Mouse (Mus musculus): Measurements from ENCODE around the gene Atg4d.
A peak's percentile ranks its signal among the peaks of the same experiment; 100 is the strongest.
"Not testable (repeated sequence)": the region's sequence is repeated elsewhere in the genome, so short reads cannot be mapped to it uniquely, and the experiment has no call there.

Gene Atg4d

DNA sequence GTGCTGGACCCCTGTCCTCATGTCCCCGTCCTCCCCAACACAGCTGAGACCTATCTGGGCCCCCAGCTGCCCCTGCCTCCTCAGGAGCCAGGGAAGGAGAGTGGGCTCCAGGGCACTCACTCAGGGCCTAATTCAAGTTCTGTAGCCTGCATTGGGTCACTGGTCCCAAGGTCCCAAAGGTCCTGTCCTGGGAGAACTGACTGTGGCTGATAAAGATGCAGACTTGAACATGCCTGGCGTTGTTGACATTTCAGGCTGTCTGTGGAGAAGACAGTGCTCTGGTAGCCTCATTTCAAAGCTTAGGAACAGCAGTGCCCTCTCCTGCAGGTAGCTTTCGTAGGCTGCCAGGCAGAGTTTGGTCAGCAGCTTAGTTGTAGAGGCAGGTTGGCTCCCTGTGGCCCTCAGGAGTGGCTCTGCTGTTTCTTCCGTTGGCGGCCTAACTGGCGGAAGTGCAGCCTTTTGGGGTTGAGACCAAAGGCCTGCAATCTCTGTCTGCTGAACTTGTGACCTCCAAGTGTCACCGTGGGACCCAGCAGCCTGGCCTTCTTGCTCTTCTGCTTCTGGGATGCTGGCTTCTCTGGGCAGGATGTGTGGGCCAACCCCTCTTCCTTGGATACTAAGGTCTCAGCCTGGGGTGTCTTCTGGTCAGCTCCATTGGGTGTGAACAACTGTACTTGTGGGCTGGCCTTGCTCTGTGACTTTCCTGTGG lies 8.6 kb downstream of the Atg4d start:
- DNase-seq (ENCODE audit: extremely low spot score, low read depth, low spot score), result no peak

DNA sequence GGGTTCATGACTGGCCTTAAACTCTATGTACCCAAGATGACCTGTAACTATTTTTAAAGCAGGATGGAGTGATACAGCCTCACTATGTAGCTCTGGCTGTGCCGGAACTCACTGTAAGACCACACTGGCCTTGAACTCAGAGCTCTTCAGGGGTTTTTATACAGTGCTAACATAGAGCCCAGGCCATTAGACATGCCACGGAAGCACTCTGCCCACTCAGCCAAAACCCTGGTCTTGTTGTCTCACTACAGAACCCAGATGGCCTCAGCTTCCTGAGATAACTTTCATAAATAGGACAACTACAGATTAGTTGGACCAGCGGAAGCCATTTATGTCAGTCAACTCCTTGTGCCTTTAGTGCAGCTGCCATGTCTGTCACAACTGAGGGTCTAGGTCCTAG lies 9.2 kb downstream of the Atg4d start:
- no peak for DNase-seq (ENCODE audit: extremely low spot score, low read depth, low spot score)

DNA sequence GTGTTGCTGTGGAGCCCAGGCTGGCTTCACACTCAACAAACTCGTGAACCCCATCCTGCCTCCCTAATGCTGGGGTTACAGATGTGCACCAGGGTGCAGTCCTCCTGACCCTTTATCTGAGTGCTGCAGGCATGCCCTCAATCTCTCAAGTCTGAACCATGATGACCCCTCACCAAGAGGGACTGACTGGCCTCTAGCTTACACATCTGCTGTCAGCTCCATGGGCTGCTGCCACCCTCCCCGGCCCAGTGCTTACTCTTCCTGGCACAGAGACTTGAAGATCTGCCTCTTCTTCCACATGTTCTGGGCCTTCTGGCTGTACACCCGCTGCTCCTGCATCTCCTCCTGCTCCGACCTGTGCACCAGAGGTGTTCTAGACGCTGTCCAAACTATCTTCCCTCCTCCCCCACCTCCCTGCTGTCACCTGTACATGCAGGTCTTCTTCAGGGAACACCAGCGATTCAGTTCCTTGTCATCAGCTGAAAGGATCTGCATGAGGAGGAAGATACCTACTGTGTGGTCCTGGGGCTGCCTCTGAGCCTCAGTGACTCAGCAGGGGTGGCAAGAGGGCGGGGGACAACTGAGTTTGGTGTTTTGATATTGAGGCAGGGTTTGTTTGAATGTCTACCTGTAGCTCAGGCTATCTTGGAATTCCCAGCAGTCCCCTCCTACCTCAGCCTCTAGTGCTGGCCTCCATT lies 10.1 kb downstream of the Atg4d start:
- no peak for DNase-seq (ENCODE audit: extremely low spot score, low read depth, low spot score)

DNA sequence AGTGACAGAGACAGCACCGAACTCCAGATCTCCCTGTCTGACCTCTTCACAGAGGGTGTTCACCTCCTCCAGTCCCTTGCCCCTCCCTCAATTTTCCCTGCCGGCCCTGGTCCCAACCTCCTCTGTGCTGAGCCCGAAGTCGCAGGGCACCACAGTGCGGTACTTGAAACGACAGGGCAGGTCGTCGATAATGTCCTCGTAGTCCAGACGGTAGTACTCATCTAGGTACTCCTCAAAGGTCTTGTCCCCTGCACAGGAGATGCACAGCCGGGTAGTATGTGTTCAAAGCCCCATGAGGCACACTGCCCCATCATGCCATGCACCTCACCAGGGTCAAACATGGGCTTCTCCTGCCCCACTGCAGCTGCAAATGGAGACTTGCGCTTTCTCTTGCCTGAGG lies 10.6 kb downstream of the Atg4d start:
- no peak for DNase-seq (ENCODE audit: extremely low spot score, low read depth, low spot score)

DNA sequence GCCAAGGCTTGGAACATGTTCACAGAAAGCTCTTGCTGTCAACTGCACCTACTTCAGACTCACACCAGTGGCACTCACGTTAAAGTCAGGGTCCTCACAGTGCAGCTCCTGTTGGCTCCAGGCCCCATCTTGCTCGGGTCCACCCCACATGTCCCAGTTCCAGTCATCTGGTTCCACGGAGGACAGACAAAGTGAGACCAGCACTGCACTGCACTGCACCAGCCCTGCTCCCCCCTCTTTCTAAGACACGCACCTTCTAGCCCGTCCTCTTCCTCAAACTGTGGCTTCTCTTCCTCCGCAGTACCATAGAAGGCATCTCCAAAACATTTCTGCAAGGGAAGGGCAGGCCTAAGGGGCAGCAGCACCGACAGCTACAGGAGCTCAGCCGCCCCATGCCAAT lies 11.2 kb downstream of the Atg4d start:
- no peak for DNase-seq (ENCODE audit: extremely low spot score, low read depth, low spot score)

DNA sequence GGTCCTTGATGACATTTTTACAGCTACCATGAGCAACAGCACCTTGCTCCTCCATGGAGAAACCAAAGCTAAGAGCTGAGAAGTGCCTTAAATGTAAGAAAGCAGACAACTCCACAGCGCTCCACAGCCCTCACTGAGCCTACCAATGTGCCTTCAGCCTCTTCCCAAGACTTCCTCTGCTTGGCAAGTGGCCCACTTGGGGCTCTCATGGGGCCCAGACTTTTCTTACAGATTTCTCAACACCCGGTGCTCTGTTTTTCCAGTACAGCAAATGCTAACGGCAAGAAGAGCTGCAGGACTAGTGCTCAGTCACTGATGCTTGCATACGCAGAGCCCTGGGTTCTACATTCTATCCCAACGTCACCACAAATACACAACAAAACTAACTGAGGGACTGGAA lies 12.7 kb downstream of the Atg4d start:
- no peak for DNase-seq (ENCODE audit: extremely low spot score, low read depth, low spot score)

DNA sequence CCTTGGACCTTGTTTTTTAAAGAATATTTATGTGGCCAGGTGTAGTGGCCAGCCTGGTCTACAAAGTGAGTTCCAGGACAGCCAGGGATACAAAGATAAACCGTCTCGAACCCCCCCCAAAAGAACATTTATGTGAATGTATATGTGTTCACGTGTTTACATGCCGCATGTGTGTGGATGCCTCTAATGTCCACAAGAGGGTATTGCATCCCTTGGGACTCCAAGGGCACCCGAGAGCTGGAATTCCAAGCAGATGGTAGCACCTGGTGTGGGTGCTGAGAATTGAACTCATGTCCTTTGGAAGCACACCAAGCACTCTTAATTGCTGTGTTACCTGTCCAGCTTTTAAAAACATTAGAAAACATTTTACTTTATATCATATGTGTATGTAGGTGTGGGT lies 18.5 kb downstream of the Atg4d start:
- no peak for DNase-seq (ENCODE audit: extremely low spot score, low read depth, low spot score)

DNA sequence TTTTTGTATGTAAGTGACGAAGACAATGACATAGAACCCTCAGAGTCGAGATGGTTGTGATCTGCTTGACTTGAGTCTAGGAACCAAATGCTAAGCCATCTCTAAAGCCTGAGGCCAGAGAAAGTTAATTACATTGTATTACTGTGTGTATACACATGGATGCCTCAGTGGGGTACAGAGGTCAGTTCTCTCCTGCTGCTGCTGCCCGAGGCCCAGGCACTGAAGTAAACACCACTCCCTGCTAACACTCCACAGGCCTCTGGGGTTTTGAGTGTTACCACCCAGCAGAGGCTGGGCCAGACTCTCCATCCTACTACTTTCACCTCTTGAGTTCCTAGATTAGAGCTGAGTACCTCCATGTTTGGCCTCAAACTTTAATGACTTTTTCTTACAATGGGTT lies 18.9 kb downstream of the Atg4d start:
- no peak for DNase-seq (ENCODE audit: extremely low spot score, low read depth, low spot score)

DNA sequence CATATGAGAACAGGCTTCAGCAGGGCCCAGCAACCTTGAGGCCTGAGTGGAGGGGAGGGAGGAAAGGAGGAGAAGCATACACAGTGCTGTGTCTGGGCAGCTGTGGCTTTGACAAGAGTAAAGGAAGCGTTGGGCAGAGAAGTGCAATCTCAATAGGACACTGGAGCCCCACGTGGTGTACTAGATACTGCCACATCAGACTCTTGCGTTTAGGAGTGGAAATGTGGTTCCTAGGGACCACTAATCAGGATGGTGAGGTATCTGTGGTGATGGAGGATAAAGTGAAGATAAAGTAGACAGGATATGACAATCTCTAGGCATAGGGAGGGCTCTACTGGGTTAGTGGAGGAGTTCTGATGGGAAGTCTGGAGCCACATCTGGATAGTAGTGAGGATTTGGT lies 21.7 kb downstream of the Atg4d start:
- no peak for DNase-seq (ENCODE audit: extremely low spot score, low read depth, low spot score)

DNA sequence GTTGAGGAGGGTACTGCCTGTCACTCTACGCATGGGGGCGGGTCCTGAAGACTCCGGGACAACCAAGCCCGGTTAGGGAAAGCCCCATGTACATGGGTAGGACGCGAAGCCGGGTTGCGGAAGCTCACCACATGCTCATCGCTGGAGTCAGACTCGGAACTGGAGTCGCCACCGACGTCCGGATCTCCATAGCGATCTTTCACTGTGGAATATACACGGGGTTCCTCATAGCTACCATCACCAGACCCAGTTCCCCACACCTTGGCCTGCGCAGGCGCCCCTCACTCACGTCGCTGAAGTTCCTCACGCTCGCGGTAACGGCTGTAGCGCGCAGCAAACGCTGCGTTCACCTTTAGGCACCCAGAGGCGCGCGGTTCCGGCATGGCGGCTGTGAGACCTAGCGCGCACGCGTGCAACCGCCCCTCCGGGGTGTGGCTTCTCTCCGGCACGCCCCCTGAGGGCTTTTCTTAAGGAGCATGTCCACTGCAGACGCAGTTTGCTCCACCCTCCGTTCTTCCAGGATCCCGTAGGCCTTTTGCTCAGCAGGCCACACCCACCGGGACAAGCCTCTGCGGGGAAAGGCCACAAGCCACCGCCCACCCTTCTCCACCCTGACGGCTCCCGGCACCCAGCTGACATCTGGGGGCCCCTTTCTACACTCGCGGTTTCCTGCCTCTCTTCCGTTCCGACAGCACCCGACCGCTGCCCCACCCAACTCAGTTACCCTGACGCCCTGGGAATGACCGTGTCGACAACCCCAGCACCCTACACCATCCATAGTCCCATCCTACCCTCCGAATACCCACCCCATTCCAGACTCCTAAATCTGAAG lies 22.7 kb downstream of the Atg4d start, which contains the start of gene Kri1:
Gene Kri1, minus strand, starts transcription at position 399 of the 832 bp plus-strand sequence.
- peak; percentile 86 for DNase-seq (ENCODE audit: extremely low spot score, low read depth, low spot score)

DNA sequence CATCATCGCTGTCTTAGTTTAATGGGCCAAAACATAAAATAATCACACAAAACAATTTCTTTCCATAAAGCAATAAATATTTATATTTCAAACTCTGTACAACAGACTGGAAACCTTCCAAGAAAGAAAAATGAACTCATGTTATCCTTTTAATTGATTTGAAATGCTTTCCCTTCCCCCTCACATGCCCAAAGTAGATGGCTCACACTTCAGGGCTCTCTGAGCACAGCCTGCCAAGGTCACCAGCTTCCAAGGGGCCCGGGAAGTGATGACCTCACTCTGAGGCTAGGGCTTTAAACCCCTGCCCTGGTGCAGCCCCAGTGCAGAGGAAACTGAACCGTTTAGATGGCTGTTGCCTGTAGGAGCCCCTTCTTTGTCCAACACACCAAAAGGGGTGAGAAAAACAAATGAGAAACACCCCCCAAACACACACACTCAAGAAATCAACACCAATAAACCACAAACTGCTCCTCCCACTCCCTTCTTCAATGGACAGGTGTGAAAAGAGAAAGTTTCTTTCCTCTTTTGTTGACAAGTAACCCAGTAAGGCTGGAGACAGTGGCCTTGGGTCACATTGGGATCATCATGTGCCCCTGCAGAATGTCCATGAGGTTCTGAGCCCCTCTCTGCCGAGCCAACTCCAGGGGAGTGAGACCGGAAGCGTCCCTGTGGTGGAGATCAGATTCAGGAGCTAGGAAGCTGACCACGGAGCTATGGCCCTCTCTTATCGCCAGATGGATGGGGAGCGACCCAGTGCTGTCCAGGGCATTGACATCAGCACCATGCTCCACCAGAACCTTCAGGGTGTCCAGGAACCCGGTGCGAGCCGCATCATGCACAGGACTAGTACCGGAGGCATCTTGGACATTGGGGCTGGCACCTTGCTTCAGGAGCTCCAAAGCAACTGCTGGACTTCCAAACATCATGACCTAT lies 23.6 kb downstream of the Atg4d start:
- no peak for DNase-seq (ENCODE audit: extremely low spot score, low read depth, low spot score)

DNA sequence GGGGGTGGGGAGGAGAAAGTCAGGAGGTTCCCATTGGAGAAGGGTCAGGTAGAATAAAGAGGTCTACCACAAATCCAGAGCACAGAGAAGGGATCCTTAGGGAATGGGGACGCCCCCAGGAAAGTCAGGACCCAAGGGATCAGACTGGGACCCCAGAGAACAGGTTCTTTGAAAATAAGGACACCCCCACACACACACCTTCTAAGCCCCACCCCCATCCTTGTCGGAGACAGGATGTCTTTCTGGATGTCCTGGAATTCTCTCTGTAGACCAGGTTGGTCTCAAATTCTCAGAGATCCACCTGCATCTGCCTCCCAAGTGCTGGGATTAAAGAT lies 24.2 kb downstream of the Atg4d start:
- DNase-seq (ENCODE audit: extremely low spot score, low read depth, low spot score), result no peak

DNA sequence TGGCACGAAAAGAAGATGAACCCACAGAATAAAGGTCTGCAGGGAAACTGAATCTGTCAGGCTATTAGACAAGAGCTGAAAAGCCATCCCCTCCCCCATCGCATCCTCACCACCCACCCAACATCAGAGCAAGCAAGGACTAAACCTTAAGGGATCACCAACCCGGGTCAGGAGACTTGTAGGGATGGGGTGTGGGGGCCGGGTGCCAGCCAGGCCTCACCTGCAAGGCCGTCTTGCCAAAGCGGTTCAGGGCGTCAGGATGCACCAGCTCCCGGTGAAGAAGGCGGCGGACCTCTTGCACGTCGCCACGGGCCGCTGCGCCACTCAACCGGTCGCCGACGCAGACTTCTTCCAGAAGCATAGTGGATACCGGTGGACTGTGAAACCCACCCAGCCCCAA lies 25.5 kb downstream of the Atg4d start:
- no peak for DNase-seq (ENCODE audit: extremely low spot score, low read depth, low spot score)

DNA sequence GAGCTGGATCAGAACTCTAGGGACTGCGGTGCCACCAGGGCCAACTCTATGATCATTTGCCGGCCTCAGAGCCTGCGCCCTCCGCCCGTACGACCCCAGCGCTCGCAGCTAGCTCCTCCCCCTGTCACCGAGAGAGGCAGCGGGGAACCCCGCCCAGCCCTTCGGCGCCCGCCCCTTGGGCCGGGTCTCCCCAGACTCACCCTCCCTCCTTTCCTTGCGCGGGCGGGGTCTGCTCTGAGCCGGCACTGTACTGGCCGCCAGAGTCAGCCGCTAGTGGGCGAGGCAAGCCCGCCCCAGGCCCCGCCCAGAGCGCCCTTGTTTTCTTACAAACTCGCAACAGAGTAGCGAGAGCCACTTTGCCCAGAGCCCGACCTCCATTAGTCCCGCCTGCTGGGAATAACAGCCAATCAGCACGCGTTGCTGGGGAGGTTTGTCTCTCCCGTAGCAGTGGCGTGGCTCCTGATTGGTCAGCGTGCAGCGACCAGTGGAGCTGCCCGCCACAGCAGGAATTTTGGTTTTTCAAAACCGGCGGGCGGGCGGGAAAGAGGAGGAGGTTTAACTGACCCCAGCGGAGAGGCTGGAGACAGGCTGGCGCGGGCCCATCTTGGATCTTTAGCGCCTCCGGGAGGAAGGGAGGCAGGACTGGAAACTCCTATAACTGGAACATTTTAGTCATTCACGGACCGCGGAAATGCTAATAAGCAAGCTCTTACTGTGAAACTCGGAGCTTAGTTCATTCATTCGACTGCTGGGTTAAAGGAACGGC lies 26.1 kb downstream of the Atg4d start, which contains the start of gene Cdkn2d:
Gene Cdkn2d, minus strand, starts transcription at position 386 of the 766 bp plus-strand sequence.
- peak; percentile 100 for DNase-seq (ENCODE audit: extremely low spot score, low read depth, low spot score)

DNA sequence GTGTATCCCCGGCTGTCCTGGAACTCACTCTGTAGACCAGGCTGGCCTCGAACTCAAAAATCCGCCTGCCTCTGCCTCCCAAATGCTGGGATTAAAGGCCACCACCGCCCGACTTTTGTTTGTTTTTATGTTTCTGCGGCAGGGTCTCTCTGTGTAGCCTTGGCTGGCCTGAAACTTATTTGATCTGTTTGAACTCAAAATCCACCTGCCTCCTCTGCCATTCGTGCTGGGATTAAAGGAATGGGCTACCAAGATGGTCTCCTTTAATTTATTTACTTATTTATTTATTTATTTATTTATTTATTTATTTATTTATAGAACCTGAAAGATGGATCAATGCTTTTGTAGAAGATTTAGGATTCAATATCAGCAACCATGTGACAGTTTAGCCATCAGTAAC lies 26.8 kb downstream of the Atg4d start:
- not testable (repeated sequence) for DNase-seq (ENCODE audit: extremely low spot score, low read depth, low spot score)

DNA sequence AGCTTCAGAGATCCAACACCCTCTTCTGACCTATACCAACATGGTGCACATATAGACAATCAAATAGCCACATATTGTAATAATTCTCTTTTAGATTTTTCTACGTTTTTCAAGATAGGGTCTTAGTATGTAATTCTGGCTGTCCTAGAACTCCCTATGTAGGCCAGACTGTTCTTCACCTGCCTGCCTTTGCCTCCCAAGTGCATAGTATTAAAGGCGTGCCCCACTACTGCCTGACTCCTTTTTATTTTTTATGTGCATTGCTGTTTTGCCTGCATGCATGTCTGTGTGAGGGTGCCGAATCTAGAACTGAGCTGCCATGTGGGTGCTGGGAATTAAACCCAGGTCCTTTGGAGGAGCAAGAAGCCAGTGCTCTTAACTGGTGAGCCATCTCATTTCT lies 27.2 kb downstream of the Atg4d start:
- DNase-seq (ENCODE audit: extremely low spot score, low read depth, low spot score), result no peak

DNA sequence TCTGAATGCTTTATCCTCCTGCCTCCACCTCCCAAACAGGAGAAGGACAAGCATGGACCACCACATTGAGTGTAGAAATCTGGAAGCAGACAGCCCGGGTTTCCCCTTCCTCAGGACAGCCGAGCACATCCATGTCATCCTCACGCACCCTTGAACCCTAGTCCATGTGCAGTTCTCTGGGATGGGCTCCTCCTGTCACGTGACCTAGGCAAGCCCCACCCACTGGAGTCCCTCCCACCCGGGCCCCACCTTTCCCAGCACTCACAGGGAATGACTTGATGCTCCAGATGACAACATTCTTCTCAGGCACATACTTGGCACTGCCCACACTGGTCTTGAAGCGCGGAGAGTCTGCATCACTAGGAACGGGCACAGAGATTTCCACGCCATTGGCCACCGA lies 33.9 kb downstream of the Atg4d start:
- no peak for DNase-seq (ENCODE audit: extremely low spot score, low read depth, low spot score)

DNA sequence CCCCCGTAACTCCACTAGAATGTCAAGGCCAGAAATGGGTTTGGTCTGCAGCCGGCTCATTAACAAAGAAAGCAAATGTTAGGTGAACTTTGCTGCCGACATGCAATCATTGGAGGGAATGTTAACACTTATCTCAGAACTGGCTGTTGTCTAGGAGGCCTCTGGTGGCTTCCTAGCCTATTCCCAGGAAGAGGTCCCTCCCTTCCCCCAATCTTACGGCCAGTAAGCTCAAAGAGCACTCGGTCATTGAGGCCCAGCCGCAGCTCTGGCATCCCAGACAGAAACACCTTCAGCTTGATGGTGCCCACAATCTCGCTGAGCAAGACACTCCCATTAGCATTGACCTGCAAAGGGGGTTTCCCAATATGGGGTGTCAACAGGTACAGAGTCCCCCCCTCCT lies 40.0 kb downstream of the Atg4d start:
- no peak for DNase-seq (ENCODE audit: extremely low spot score, low read depth, low spot score)

DNA sequence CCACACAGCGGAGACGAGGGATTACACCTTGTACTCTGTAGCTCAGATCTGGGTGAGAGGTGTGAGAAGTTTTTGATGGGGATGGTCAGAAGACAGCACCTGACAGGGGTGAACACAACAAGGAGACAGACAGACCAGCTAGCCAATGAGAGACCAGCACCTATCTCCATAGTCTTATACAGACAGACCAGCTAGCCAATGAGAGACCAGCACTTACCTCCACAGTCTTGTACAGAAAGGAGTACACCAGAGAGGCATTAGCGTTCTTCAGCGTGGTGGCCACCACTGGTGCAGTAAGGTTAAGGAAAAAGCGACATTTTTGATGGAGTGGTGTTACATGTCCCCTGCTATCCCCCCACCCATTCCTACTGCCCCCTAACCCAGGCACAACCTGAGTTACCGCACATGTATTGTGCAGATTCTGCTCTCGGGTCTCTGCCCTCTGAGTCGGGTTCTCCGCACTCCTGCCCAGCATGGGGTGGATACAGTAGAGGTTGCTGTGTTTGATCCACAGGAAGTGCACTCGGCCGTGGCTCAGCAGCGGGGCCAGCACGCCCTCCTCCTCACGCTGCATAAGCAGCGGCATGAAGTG lies 44.2 kb downstream of the Atg4d start:
- no peak for DNase-seq (ENCODE audit: extremely low spot score, low read depth, low spot score)

DNA sequence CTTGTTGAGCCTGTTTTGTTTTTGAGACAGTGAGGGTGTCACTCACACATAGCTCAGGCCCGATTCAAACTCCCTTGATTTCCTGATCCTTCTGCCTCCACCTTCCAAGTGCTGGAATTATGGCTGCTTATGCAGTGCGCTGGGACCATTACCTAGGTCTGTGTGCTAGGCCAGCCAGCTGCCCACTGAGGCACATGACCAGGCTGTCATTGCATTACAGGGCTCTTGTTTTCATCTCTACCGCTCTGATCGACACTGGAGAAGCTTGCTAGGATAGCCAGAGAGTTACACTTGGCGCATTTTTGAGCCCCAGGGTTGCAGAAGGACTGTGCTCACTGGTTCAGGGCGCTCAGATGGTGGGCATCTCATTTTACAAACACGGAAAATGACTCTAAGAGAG lies 46.6 kb downstream of the Atg4d start:
- DNase-seq (ENCODE audit: extremely low spot score, low read depth, low spot score), result no peak

Data from hindlimb bud, embryonic 11.5 days (tissue).